Mouse (Mus musculus) lung, embryonic 14.5 days (tissue): Measurements from ENCODE around the gene Perm1. TPM values are rescaled to one million over a fixed set of nuclear protein-coding genes. Genes with fewer than 3 reads are reported as not detected.

Experiments used
- ATAC-seq: fragments of 200-750 bp; cut with Nextera tagmentation; 2 replicates; pipeline ENCODE4 v1.8.0; 2017; ENCODE audit warnings: mild to moderate bottlenecking, moderate TSS enrichment, moderate library complexity; ENCODE audit not compliant: insufficient read depth
- DNase-seq: peaks from one replicate; pipeline ENCODE4 v3.0.0-alpha.2; 2015
- H3K27ac ChIP-seq: fragments of 300-500 bp; sonication (generic); 2 replicates; pipeline ENCODE4 v1.5.1; 2014; ENCODE audit warnings: low read depth, mild to moderate bottlenecking, moderate library complexity
- H3K27me3 ChIP-seq: fragments of 300-500 bp; sonication (generic); 2 replicates; pipeline ENCODE4 v1.6.1; 2014; ENCODE audit warnings: low read length, control low read depth; ENCODE audit not compliant: insufficient read depth
- H3K36me3 ChIP-seq: fragments of 300-500 bp; sonication (generic); 2 replicates; pipeline ENCODE4 v1.6.1; 2014; ENCODE audit warnings: control low read depth; ENCODE audit not compliant: insufficient read depth
- H3K4me1 ChIP-seq: fragments of 300-500 bp; sonication (generic); 2 replicates; pipeline ENCODE4 v1.6.1; 2014; ENCODE audit warnings: antibody characterized with exemption, control low read depth; ENCODE audit not compliant: insufficient read depth
- H3K4me2 ChIP-seq: fragments of 300-500 bp; sonication (generic); 2 replicates; pipeline ENCODE4 v1.6.1; 2014; ENCODE audit warnings: mild to moderate bottlenecking
- H3K4me3 ChIP-seq: fragments of 300-500 bp; sonication (generic); 2 replicates; pipeline ENCODE4 v1.5.1; 2014; ENCODE audit warnings: low read depth, low read length
- H3K9ac ChIP-seq: fragments of 300-500 bp; sonication (generic); 2 replicates; pipeline ENCODE4 v1.6.1; 2014
- H3K9me3 ChIP-seq: fragments of 300-500 bp; sonication (generic); 2 replicates; pipeline ENCODE4 v1.6.1; 2016; ENCODE audit warnings: low read depth, low read length, control low read depth
- CTCF ChIP-seq: IDR thresholded peaks from 2 replicates; pipeline ENCODE4 v1.5.1; 2016; ENCODE audit warnings: antibody characterized with exemption, low read depth
- WGBS: fragments of 180-500 bp; shearing (Covaris S2); extraction: QIAGEN DNeasy Blood & Tissue Kit; methylation state at CpG from one replicate; pipeline ENCODE4 v1.1.7; 2014; 5-methylcytosine and 5-hydroxymethylcytosine counted together
- polyA plus RNA-seq: library from polyadenylated mRNA; unstranded; fragments of >200 nt; fragmentation: Nextera tagmentation; extraction: Ambion mirVana; gene quantifications from 2 replicates; pipeline ENCODE4 v1.2.1, GENCODE M21; 2014

Gene Perm1
- polyA plus RNA-seq, 1 experiment from 2014 or later: 0.51 TPM

GRCm38 (mm10) chr4:156184291-156184954 lies 31.2 kb upstream of the Perm1 start:
- peaks cover 8% of the 10 kb centered on the region for H3K4me1 ChIP-seq
- H3K27ac ChIP-seq: no peak overlapping the region
- WGBS: 83% methylated on average over 7 of the region's 7 CpGs
- no peak for TF ChIP-seq CTCF
- no peaks in the 10 kb centered on the region for H3K27me3 ChIP-seq
- ATAC-seq: no peak
- no peak overlapping the region for H3K4me3 ChIP-seq
- peaks cover 31% of the 10 kb centered on the region for H3K36me3 ChIP-seq
- H3K9me3 ChIP-seq: no peaks in the 10 kb centered on the region
- DNase-seq: no peak
- H3K4me2 ChIP-seq: no peak overlapping the region
- H3K9ac ChIP-seq: no peak overlapping the region

- no peak for TF ChIP-seq CTCF
- 75% methylated on average over 13 of the region's 13 CpGs for WGBS
- H3K27me3 ChIP-seq: no peaks in the 10 kb centered on the region
- H3K36me3 ChIP-seq: peaks cover 38% of the 10 kb centered on the region
- H3K4me1 ChIP-seq: peaks cover 9% of the 10 kb centered on the region
- H3K9ac ChIP-seq: peak overlapping the region; percentile 44; the same call in 1 of the 2 replicates
- no peaks in the 10 kb centered on the region for H3K9me3 ChIP-seq
- ATAC-seq: no peak
- peak overlapping the region; percentile 50 for H3K4me2 ChIP-seq
- no peak for DNase-seq
- H3K4me3 ChIP-seq: peak overlapping the region; percentile 21; the same call in 1 of the 2 replicates
- H3K27ac ChIP-seq: 0 out of 2 replicates have a peak overlapping the region, but pooled peaks have one; percentile 33
Observed at GRCm38 (mm10) chr4:156185456-156185949, 30.2 kb upstream of the Perm1 start.

GRCm38 (mm10) chr4:156185950-156186850 lies 29.5 kb upstream of the Perm1 start:
- Histone ChIP-seq H3K27ac (0 out of 2 replicates have a peak overlapping the region, but pooled peaks have one; percentile 33), H3K4me1 (peaks cover 9% of the 10 kb centered on the region), H3K4me2 (peak overlapping the region; percentile 50), H3K9me3 (no peaks in the 10 kb centered on the region), H3K9ac (peak overlapping the region; percentile 44), H3K27me3 (no peaks in the 10 kb centered on the region), H3K36me3 (peaks cover 44% of the 10 kb centered on the region), H3K4me3 (peak overlapping the region; percentile 21)
- TF ChIP-seq CTCF: no peak
- ATAC-seq (no peak), DNase-seq (peak; percentile 21)
- 20% methylated on average over 31 of the region's 31 CpGs for WGBS

GRCm38 (mm10) chr4:156188162-156188810 lies 27.4 kb upstream of the Perm1 start:
- Histone ChIP-seq H3K9me3 (no peaks in the 10 kb centered on the region), H3K4me3 (no peak overlapping the region), H3K4me1 (peaks cover 19% of the 10 kb centered on the region), H3K9ac (no peak overlapping the region), H3K4me2 (no peak overlapping the region), H3K36me3 (peaks cover 56% of the 10 kb centered on the region), H3K27me3 (no peaks in the 10 kb centered on the region), H3K27ac (peak overlapping the region; percentile 3; the same call in 1 of the 2 replicates)
- DNase-seq (no peak), ATAC-seq (no peak)
- no peak for TF ChIP-seq CTCF
- WGBS: 70% methylated on average over 5 of the region's 5 CpGs

- DNase-seq: peak; percentile 38
- H3K27ac ChIP-seq: peak overlapping the region; percentile 3; the same call in 1 of the 2 replicates
- H3K27me3 ChIP-seq: no peaks in the 10 kb centered on the region
- H3K9me3 ChIP-seq: no peaks in the 10 kb centered on the region
- no peak overlapping the region for H3K4me3 ChIP-seq
- 0 out of 2 replicates have a peak, but pooled peaks have one; percentile 9 for ATAC-seq
- 27% methylated on average over 6 of the region's 6 CpGs for WGBS
- peak overlapping the region; percentile 18; the same call in 1 of the 2 replicates for H3K4me2 ChIP-seq
- H3K4me1 ChIP-seq: peaks cover 23% of the 10 kb centered on the region
- H3K36me3 ChIP-seq: peaks cover 52% of the 10 kb centered on the region
- H3K9ac ChIP-seq: no peak overlapping the region
- TF ChIP-seq CTCF: no peak
Observed at GRCm38 (mm10) chr4:156188811-156189323, 26.8 kb upstream of the Perm1 start.

- no peaks in the 10 kb centered on the region for H3K27me3 ChIP-seq
- H3K9ac ChIP-seq: peak overlapping the region; percentile 16; the same call in 1 of the 2 replicates
- ATAC-seq: no peak
- no peak overlapping the region for H3K4me3 ChIP-seq
- H3K4me2 ChIP-seq: peak overlapping the region; percentile 32
- no peaks in the 10 kb centered on the region for H3K9me3 ChIP-seq
- peaks cover 35% of the 10 kb centered on the region for H3K4me1 ChIP-seq
- WGBS: 43% methylated on average over 8 of the region's 8 CpGs
- DNase-seq: peak; percentile 40
- H3K36me3 ChIP-seq: peaks cover 41% of the 10 kb centered on the region
- peak overlapping the region; percentile 93 for H3K27ac ChIP-seq
- TF ChIP-seq CTCF: no peak
Observed at GRCm38 (mm10) chr4:156192421-156193199, 23.1 kb upstream of the Perm1 start.
